Mouse (Mus musculus) liver, embryonic 13.5 days (tissue): ENCODE results near the gene Zbtb34. TPM values are rescaled to one million over a fixed set of nuclear protein-coding genes. Genes with fewer than 3 reads are reported as not detected.
A peak's percentile ranks its signal among the peaks of the same experiment; 100 is the strongest.

ENCODE experiments used
- ATAC-seq: fragments of 200-750 bp; cut with Nextera tagmentation; 2 replicates; pipeline ENCODE4 v1.8.0; 2017; ENCODE audit warnings: low read depth, mild to moderate bottlenecking, moderate number of reproducible peaks, moderate library complexity
- DNase-seq: peaks from one replicate; pipeline ENCODE4 v3.0.0; 2022
- H3K27ac ChIP-seq: fragments of 300-500 bp; sonication (generic); 2 replicates; pipeline ENCODE4 v1.5.1; 2015; ENCODE audit warnings: moderate library complexity, mild to moderate bottlenecking, inconsistent platforms
- H3K27me3 ChIP-seq: fragments of 300-500 bp; sonication (generic); 2 replicates; pipeline ENCODE4 v1.6.1; 2015; ENCODE audit warnings: mild to moderate bottlenecking, inconsistent platforms
- H3K36me3 ChIP-seq: fragments of 300-500 bp; sonication (generic); 2 replicates; pipeline ENCODE4 v1.6.1; 2015; ENCODE audit warnings: mild to moderate bottlenecking, inconsistent platforms
- H3K4me1 ChIP-seq: fragments of 300-500 bp; sonication (generic); replicated peaks from 2 replicates; pipeline ENCODE4 v1.6.1; 2015; ENCODE audit warnings: inconsistent platforms
- H3K4me2 ChIP-seq: fragments of 300-500 bp; sonication (generic); 2 replicates; pipeline ENCODE4 v1.6.1; 2015; ENCODE audit warnings: inconsistent platforms, mild to moderate bottlenecking, moderate library complexity
- H3K4me3 ChIP-seq: fragments of 300-500 bp; sonication (generic); replicated peaks from 2 replicates; pipeline ENCODE4 v1.5.1; 2015; ENCODE audit warnings: mild to moderate bottlenecking, inconsistent platforms
- H3K9ac ChIP-seq: fragments of 300-500 bp; sonication (generic); 2 replicates; pipeline ENCODE4 v1.6.1; 2015; ENCODE audit warnings: mild to moderate bottlenecking, inconsistent platforms
- H3K9me3 ChIP-seq: fragments of 300-500 bp; sonication (generic); replicated peaks from 2 replicates; pipeline ENCODE4 v1.6.1; 2016; ENCODE audit warnings: inconsistent platforms
- WGBS: fragments of 180-500 bp; shearing (Covaris S2); methylation state at CpG from one replicate; pipeline ENCODE4 v1.1.7; 2015; ENCODE audit not compliant: insufficient replicate concordance; 5-methylcytosine and 5-hydroxymethylcytosine counted together
- polyA plus RNA-seq: library from polyadenylated mRNA; unstranded; fragments of >200 nt; fragmentation: Nextera tagmentation; extraction: Ambion mirVana; gene quantifications from 2 replicates; pipeline ENCODE4 v1.2.1, GENCODE M21; 2015

Zbtb34 gene
- 1.4 and 1.7 TPM in 2 replicates for polyA plus RNA-seq

- Histone ChIP-seq H3K9ac (peak within 1 kb of the TSS; percentile 96), H3K4me3 (peak within 1 kb of the TSS; percentile 97), H3K36me3 (peaks cover 13% of the 10 kb centered on the region), H3K27ac (peak within 1 kb of the TSS; percentile 86), H3K27me3 (no peaks in the 10 kb centered on the region), H3K4me2 (peak within 1 kb of the TSS; percentile 93), H3K4me1 (peaks cover 62% of the 10 kb centered on the region), H3K9me3 (no peaks in the 10 kb centered on the region)
- DNase-seq (peak; percentile 59), ATAC-seq (peak; percentile 71)
- WGBS = under 1% methylated on average over 83 of the region's 102 CpGs
Observed at GRCm38 (mm10) chr2:33430771-33431699, at the start of gene Zbtb34. Gene Zbtb34 (minus strand): TSS chr2:33431324.

GRCm38 (mm10) chr2:33477961-33478755 is 47.0 kb upstream of the Zbtb34 start:
- 74% methylated on average over 10 of the region's 10 CpGs for WGBS
- Histone ChIP-seq H3K36me3 (no peaks in the 10 kb centered on the region), H3K4me3 (no peak overlapping the region), H3K9me3 (no peaks in the 10 kb centered on the region), H3K27me3 (peaks cover 4% of the 10 kb centered on the region; the same call in 1 of the 2 replicates), H3K27ac (no peak overlapping the region), H3K4me1 (no peaks in the 10 kb centered on the region), H3K9ac (no peak overlapping the region), H3K4me2 (no peak overlapping the region)
- no peak for ATAC-seq
- no peak for DNase-seq

- Histone ChIP-seq H3K4me1 (no peaks in the 10 kb centered on the region), H3K27ac (no peak overlapping the region), H3K36me3 (no peaks in the 10 kb centered on the region), H3K9me3 (0 out of 2 replicates have a peak, but pooled peaks cover 2% of the 10 kb centered on the region), H3K9ac (no peak overlapping the region), H3K27me3 (peaks cover 9% of the 10 kb centered on the region; the same call in 1 of the 2 replicates), H3K4me2 (no peak overlapping the region), H3K4me3 (no peak overlapping the region)
- ATAC-seq = no peak
- DNase-seq = no peak
Observed at GRCm38 (mm10) chr2:33475961-33476360, 44.8 kb upstream of the Zbtb34 start.

GRCm38 (mm10) chr2:33468466-33469097 is 37.5 kb upstream of the Zbtb34 start, which contains the start of gene Zbtb43:
Gene Zbtb43 (minus strand): TSS chr2:33468559.
- Histone ChIP-seq H3K4me3 (peak within 1 kb of the TSS; percentile 92), H3K27me3 (peaks cover 8% of the 10 kb centered on the region; the same call in 1 of the 2 replicates), H3K9me3 (0 out of 2 replicates have a peak, but pooled peaks cover 2% of the 10 kb centered on the region), H3K27ac (peak within 1 kb of the TSS; percentile 80), H3K4me1 (peaks cover 28% of the 10 kb centered on the region), H3K4me2 (peak within 1 kb of the TSS; percentile 82), H3K36me3 (peaks cover 10% of the 10 kb centered on the region), H3K9ac (peak within 1 kb of the TSS; percentile 96)
- peak; percentile 94 for DNase-seq
- ATAC-seq = peak; percentile 95
- WGBS = 4% methylated on average over 36 of the region's 36 CpGs

GRCm38 (mm10) chr2:33467546-33468465 is 36.7 kb upstream of the Zbtb34 start:
- peak overlapping the region; percentile 92 for H3K4me3 ChIP-seq
- peak overlapping the region; percentile 80 for H3K27ac ChIP-seq
- H3K9me3 ChIP-seq = 0 out of 2 replicates have a peak, but pooled peaks cover 2% of the 10 kb centered on the region
- H3K4me2 ChIP-seq = peak overlapping the region; percentile 82
- peak; percentile 6 for DNase-seq
- peak overlapping the region; percentile 96 for H3K9ac ChIP-seq
- H3K36me3 ChIP-seq = peaks cover 17% of the 10 kb centered on the region
- 0 out of 2 replicates have a peak, but pooled peaks cover 1% of the 10 kb centered on the region for H3K27me3 ChIP-seq
- peak; percentile 68 for ATAC-seq
- H3K4me1 ChIP-seq = peaks cover 28% of the 10 kb centered on the region
- WGBS = 4% methylated on average over 57 of the region's 57 CpGs

GRCm38 (mm10) chr2:33465966-33466365 is 34.8 kb upstream of the Zbtb34 start:
- DNase-seq = no peak
- ATAC-seq = no peak
- no peak overlapping the region for H3K9ac ChIP-seq
- peaks cover 28% of the 10 kb centered on the region for H3K4me1 ChIP-seq
- H3K4me2 ChIP-seq = no peak overlapping the region
- H3K27me3 ChIP-seq = no peaks in the 10 kb centered on the region
- H3K9me3 ChIP-seq = no peaks in the 10 kb centered on the region
- H3K36me3 ChIP-seq = peaks cover 34% of the 10 kb centered on the region
- no peak overlapping the region for H3K27ac ChIP-seq
- WGBS = 81% methylated on average over 4 of the region's 4 CpGs
- no peak overlapping the region for H3K4me3 ChIP-seq

- no peaks in the 10 kb centered on the region for H3K9me3 ChIP-seq
- ATAC-seq = no peak
- H3K27ac ChIP-seq = no peak overlapping the region
- H3K27me3 ChIP-seq = no peaks in the 10 kb centered on the region
- peaks cover 32% of the 10 kb centered on the region for H3K4me1 ChIP-seq
- no peak overlapping the region for H3K4me2 ChIP-seq
- no peak for DNase-seq
- no peak overlapping the region for H3K4me3 ChIP-seq
- peaks cover 40% of the 10 kb centered on the region for H3K36me3 ChIP-seq
- no peak overlapping the region for H3K9ac ChIP-seq
- WGBS = 81% methylated on average over 5 of the region's 5 CpGs
Observed at GRCm38 (mm10) chr2:33465215-33465614, 34.1 kb upstream of the Zbtb34 start.

- Histone ChIP-seq H3K27ac (no peak overlapping the region), H3K9me3 (no peaks in the 10 kb centered on the region), H3K4me2 (no peak overlapping the region), H3K9ac (no peak overlapping the region), H3K4me1 (peaks cover 32% of the 10 kb centered on the region), H3K36me3 (peaks cover 64% of the 10 kb centered on the region), H3K27me3 (no peaks in the 10 kb centered on the region), H3K4me3 (no peak overlapping the region)
- no peak for DNase-seq
- ATAC-seq = no peak
- WGBS = 77% methylated on average over 7 of the region's 7 CpGs
Observed at GRCm38 (mm10) chr2:33462066-33462465, 30.9 kb upstream of the Zbtb34 start.

- Histone ChIP-seq H3K36me3 (peaks cover 65% of the 10 kb centered on the region), H3K9me3 (no peaks in the 10 kb centered on the region), H3K27me3 (no peaks in the 10 kb centered on the region), H3K4me1 (peaks cover 23% of the 10 kb centered on the region), H3K27ac (no peak overlapping the region), H3K4me2 (no peak overlapping the region), H3K9ac (no peak overlapping the region), H3K4me3 (no peak overlapping the region)
- ATAC-seq (no peak), DNase-seq (no peak)
- 94% methylated on average over 1 of the region's 1 CpGs for WGBS
Observed at GRCm38 (mm10) chr2:33461066-33461465, 29.9 kb upstream of the Zbtb34 start.

- peak; percentile 64; the same call in 1 of the 2 replicates for ATAC-seq
Observed at GRCm38 (mm10) chr2:33459660-33460059, 28.5 kb upstream of the Zbtb34 start.

More at GRCm38 (mm10) chr2:33459660-33460059, 28.5 kb upstream of the Zbtb34 start:
- 40% methylated on average over 4 of the region's 4 CpGs for WGBS
- H3K27ac ChIP-seq = no peak overlapping the region
- peak; percentile 5 for DNase-seq
- no peak overlapping the region for H3K9ac ChIP-seq
- H3K4me1 ChIP-seq = peaks cover 15% of the 10 kb centered on the region
- H3K4me2 ChIP-seq = no peak overlapping the region
- H3K36me3 ChIP-seq = peaks cover 70% of the 10 kb centered on the region
- no peaks in the 10 kb centered on the region for H3K27me3 ChIP-seq
- no peak overlapping the region for H3K4me3 ChIP-seq
- no peaks in the 10 kb centered on the region for H3K9me3 ChIP-seq
